Mouse (Mus musculus) bone marrow macrophage, adult 2 months (primary cell): ENCODE results near the gene Luc7l. TPM values are rescaled to one million over a fixed set of nuclear protein-coding genes. Genes with fewer than 3 reads are reported as not detected.

ENCODE experiments used
- H3K27ac ChIP-seq: 2 replicates; pipeline ENCODE4 v1.5.1; 2012; ENCODE audit warnings: low read depth, low read length; ENCODE audit not compliant: insufficient read depth
- H3K4me1 ChIP-seq: 2 replicates; pipeline ENCODE4 v1.6.1; 2012; ENCODE audit warnings: low read length; ENCODE audit not compliant: control insufficient read depth, insufficient read depth
- H3K4me3 ChIP-seq: 2 replicates; pipeline ENCODE4 v1.5.1; 2012; ENCODE audit warnings: mild to moderate bottlenecking, low read length, moderate library complexity; ENCODE audit not compliant: insufficient read depth
- CTCF ChIP-seq: IDR thresholded peaks from 2 replicates; pipeline ENCODE4 v1.5.1; 2012; ENCODE audit warnings: low read depth, mild to moderate bottlenecking, low read length, moderate library complexity
- POLR2A ChIP-seq: IDR thresholded peaks from 2 replicates; pipeline ENCODE4 v1.6.1; 2012; ENCODE audit warnings: mild to moderate bottlenecking, low read depth, low read length, borderline replicate concordance
- polyA plus RNA-seq: library from polyadenylated mRNA; stranded (reverse); fragments of >200 nt; gene quantifications from 2 replicates; pipeline ENCODE4 v1.2.4, GENCODE M21; 2012; ENCODE audit not compliant: missing spikeins, insufficient read depth, insufficient read length

Gene Luc7l
- polyA plus RNA-seq, 1 experiment: 37.4 TPM

DNA sequence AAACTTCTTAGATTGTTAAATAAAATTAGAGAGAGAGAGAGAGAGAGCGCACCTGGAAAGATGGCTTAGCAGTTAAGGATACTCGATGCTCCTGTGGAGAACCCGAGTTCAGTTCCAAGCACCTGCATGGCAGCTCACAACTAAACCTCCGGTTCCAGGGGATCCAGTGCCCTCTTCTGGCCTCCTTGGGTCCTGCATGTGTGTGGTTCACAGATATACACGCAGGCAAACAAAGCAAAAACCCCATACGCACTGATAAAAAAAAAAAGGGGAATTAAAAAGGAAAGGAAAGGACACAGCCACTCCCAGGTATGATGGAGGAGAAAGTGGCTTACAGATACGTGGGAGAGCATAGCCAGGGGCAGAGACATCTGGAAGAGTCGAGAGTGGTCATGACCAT is 19.8 kb upstream of the Luc7l start:
- Histone ChIP-seq H3K4me1 (peaks cover 51% of the 10 kb centered on the region), H3K4me3 (no peak overlapping the region), H3K27ac (no peak overlapping the region)
- TF ChIP-seq CTCF (peak; percentile 27; the same call in 1 of the 2 replicates), POLR2A (no peak)

DNA sequence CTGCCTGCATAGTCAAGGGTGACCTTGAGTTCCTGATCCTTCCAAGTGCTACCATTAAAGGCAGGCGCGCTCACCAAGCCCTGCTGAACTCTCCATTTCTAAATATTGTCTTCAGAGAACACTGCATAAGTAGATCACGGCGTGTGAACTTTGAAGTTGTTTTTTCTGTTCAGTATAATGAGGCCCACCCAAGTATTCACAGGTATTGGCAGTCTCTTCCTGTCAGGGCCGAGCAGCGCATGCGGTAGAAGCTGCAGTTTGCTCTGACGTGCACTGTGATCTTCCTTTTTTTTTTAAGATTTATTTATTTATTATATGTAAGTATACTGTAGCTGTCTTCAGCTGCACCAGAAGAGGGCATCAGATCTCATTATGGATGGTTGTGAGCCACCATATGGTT is 18.3 kb upstream of the Luc7l start:
- H3K4me1 ChIP-seq: peaks cover 58% of the 10 kb centered on the region
- TF ChIP-seq CTCF: no peak
- TF ChIP-seq POLR2A: no peak
- peak overlapping the region; percentile 97 for H3K27ac ChIP-seq
- no peak overlapping the region for H3K4me3 ChIP-seq

GRCm38 (mm10) chr17:26235077-26235815 is 17.4 kb upstream of the Luc7l start:
- H3K4me3 ChIP-seq: peak overlapping the region; percentile 28
- H3K4me1 ChIP-seq: peaks cover 55% of the 10 kb centered on the region
- no peak for TF ChIP-seq POLR2A
- no peak for TF ChIP-seq CTCF
- peak overlapping the region; percentile 97 for H3K27ac ChIP-seq

- TF ChIP-seq CTCF (no peak), POLR2A (no peak)
- Histone ChIP-seq H3K4me1 (peaks cover 52% of the 10 kb centered on the region), H3K27ac (peak overlapping the region; percentile 59), H3K4me3 (no peak overlapping the region)
These were observed 15.0 kb upstream of the Luc7l start for GRCm38 (mm10) chr17:26237667-26238066.

- H3K4me1 ChIP-seq: peaks cover 54% of the 10 kb centered on the region
- H3K4me3 ChIP-seq: no peak overlapping the region
- no peak overlapping the region for H3K27ac ChIP-seq
- no peak for TF ChIP-seq CTCF
These were observed 13.1 kb upstream of the Luc7l start for GRCm38 (mm10) chr17:26239551-26239950.

DNA sequence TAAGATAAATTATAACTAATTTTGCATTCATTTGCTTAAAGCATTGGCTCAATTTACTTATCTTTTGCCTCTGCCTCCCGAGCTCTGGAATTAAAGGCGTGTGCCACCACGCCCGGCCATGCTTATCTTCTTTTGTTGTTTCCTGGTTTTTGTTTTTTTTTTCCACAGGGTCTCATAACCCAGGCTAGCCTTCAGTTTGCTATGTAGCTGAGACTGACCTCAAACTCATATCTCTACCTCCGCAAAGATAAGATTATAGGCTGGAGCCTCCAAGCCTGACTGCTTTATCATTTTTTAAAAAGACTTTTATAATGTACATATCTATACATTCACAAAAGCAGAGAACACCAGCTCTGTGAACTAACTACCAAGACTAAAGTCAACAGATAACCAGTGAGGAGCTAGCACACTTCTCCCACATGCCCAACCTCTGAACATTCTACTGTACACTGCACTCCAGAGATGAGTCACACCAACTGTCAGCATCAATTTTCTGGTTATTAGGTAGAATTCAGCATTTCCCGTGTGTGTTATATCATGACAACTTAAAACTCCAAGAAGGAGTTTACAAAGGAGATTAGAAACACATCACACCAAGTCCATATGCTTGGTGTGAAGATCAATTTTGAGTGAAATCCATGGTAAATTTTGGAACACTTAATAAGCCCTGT is 12.4 kb upstream of the Luc7l start:
- TF ChIP-seq POLR2A (no peak), CTCF (no peak)
- Histone ChIP-seq H3K4me3 (no peak overlapping the region), H3K27ac (no peak overlapping the region), H3K4me1 (peaks cover 49% of the 10 kb centered on the region)

GRCm38 (mm10) chr17:26240990-26241389 is 11.7 kb upstream of the Luc7l start:
- Histone ChIP-seq H3K4me3 (no peak overlapping the region), H3K4me1 (peaks cover 45% of the 10 kb centered on the region), H3K27ac (no peak overlapping the region)
- no peak for TF ChIP-seq POLR2A
- TF ChIP-seq CTCF: no peak

- TF ChIP-seq CTCF (peak; percentile 84), POLR2A (no peak)
- Histone ChIP-seq H3K4me3 (peak overlapping the region; percentile 68), H3K4me1 (peaks cover 23% of the 10 kb centered on the region), H3K27ac (peak overlapping the region; percentile 57)
These were observed 9.1 kb upstream of the Luc7l start for GRCm38 (mm10) chr17:26243471-26244100.

DNA sequence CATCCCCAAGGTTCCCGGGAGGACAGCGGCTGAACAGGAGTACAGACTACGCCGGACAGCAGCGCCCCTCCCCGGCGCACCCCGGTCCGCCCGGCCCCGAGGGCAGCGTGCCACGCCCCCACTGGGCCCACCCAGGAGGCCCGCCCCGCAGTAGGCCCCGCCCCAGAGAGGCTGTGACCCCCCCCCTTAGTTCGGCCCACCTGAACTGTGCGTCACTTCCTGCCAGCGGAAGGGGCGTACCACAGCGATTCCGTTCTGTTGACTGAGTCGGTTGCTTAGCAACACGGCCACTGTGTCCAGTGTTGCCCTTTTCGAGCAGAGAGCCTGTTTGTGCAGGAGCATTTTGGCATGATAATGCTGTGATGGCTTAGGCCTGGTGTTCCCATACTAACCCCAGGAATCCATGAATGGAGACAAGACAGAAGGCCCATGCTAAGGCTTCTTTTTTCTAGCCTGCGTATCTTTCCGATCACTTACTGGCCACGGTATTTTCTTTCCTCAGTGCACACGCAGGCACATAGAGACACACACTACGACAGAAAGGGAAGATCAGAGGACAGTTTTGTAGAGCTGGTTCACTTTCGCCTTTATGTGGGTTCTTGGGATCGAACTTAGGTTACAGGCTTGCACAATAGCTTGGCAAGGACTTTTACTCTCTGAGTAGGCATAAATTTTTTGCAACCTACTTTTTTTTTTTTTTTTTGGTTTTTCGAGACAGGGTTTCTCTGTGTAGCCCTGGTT is 8.4 kb upstream of the Luc7l start, which contains the start of gene Fam234a:
TSS of gene Fam234a (minus strand) at position 142 of the 741 bp plus-strand sequence.
- Histone ChIP-seq H3K27ac (peak within 1 kb of the TSS; percentile 69), H3K4me1 (peaks cover 23% of the 10 kb centered on the region), H3K4me3 (peak within 1 kb of the TSS; percentile 68)
- TF ChIP-seq CTCF (no peak), POLR2A (no peak)
